Mouse (Mus musculus) neutrophil, adult 5-6 weeks (primary cell): ENCODE measurements around the gene Atxn10. TPM values are rescaled to one million over a fixed set of nuclear protein-coding genes. Genes with fewer than 3 reads are reported as not detected.
"Not testable (repeated sequence)": the region's sequence is repeated elsewhere in the genome, so short reads cannot be mapped to it uniquely, and the experiment has no call there.

Experiments
- ATAC-seq: fragments of 151-379, 151-347 bp; 2 replicates; pipeline ENCODE4 v1.8.0; 2017; ENCODE audit warnings: mild to moderate bottlenecking, moderate TSS enrichment; ENCODE audit not compliant: insufficient number of reproducible peaks, poor library complexity, low FRiP score, severe bottlenecking; ENCODE audit errors: extremely low read depth
- total RNA-seq: library from RNA; stranded (forward); fragments of 200-1000 nt; gene quantifications from 2 replicates; pipeline ENCODE4 v1.2.3, GENCODE M21; 2017

Atxn10 gene
- total RNA-seq, 1 experiment from 2014 or later = 54.6 TPM

- no peak for ATAC-seq
These were observed 6.9 kb upstream of the Atxn10 start for GRCm38 (mm10) chr15:85329096-85329495.

- ATAC-seq = no peak
These were observed 6.0 kb upstream of the Atxn10 start for GRCm38 (mm10) chr15:85330024-85330423.

GRCm38 (mm10) chr15:85333511-85333910 lies 2.5 kb upstream of the Atxn10 start:
- not testable (repeated sequence) for ATAC-seq

DNA sequence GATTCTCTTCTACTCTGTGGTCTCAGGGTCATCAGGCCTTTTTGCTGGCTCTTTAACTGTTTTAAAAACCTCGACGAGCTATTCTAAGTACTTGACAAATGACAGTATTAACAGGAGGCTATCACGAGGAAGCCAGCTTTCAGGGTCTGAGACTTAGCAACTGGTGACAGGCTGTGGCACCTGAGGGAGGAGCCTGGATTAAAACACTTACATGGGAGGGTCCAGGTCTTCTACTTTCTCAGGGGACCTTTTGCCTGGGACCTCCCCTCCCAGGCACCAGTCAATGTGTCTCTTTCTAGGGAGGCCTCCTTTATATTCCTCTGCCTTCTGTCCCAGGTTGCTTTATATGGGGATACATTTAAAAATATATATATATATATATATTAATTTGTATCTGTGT lies 1.8 kb upstream of the Atxn10 start:
- no peak for ATAC-seq

DNA sequence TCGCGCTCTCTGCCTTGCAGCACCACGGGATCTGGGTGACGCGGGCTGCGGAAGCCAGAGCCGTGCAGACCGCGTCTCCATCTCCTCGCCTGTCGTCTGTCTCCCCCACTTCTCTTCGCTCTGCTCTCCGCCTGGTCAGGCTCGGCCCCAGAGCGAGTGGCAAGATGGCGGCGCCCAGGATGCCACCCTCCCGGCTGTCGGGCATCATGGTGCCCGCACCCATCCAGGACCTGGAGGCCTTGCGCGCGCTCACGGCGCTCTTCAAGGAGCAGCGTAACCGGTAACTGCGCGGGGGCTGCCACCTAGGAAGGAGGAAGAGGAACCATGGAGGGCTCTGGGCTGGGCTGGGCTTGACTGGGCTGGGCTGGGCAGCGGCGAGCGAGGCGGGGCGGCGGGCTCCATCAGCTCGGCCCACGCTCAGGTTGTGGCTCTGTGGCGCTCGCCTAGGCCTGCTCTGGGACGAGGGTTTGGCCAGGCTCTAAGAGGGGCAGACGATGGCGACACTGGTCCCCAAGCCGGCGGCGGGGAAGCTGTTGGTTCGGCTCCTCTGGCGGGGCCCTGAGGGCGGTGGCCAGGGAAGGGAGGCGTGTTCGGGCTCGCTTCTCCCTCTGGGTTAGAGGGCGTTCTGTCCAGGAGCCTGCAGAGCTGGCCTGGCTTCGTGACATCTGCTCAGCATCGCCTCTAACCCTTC lies 401 bp downstream of the Atxn10 start:
- ATAC-seq = peak; percentile 73

DNA sequence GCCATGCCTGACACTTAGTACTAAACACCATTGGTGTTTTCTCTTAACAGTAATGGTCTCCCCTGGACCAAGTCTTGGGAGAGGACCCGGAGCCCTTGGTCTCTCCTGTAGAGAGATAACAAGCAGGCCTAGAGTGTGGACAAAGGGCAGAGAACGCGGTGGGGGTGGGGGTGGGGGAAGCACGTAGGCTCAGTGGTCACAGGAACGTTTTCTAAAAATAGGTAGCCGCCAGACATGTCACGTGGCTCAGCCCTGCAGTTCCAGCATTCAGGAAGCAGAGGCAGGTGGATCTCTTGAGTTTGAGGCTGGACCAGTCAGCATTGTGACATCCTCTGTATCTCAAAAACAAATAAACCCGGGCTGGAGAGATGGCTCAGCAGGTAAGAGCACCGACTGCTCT lies 1.2 kb downstream of the Atxn10 start:
- no peak for ATAC-seq

DNA sequence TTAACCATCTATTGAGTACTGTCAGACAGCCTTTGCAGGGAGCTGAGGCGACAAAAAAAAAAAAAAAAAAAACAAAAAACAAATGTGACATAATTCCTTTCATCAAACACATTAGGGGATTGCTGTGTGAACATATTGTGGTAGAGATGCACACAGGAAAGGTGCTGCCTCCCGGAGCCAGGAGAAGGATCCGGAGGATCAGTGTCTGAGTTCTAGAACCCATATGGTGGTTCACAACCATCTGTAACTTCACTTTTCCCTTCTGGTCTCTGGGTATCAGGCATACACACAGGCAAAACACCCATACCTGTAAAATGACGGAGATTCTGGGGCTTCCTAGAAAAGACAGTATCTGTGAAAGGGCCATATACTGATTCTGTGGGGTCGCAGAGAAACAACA lies 1.9 kb downstream of the Atxn10 start:
- no peak for ATAC-seq

DNA sequence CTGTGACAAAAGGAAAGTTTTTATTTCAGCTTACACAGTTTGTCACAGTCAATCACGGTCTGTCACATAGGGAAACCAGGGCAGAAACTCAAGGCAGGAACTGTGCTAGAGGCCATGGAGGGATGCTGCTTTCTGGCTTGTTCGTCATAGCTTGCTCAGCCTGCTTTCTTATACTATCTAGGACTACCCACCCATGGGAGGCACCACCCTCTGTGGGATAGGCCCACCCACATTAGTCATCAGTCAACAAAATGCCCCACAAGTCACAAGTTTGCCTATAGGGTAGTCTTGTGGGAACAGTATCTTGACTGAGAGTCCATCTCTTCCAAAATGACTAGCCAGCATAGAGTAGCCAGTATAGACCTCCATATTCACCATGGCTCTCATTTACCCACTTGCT lies 6.2 kb downstream of the Atxn10 start:
- no peak for ATAC-seq

DNA sequence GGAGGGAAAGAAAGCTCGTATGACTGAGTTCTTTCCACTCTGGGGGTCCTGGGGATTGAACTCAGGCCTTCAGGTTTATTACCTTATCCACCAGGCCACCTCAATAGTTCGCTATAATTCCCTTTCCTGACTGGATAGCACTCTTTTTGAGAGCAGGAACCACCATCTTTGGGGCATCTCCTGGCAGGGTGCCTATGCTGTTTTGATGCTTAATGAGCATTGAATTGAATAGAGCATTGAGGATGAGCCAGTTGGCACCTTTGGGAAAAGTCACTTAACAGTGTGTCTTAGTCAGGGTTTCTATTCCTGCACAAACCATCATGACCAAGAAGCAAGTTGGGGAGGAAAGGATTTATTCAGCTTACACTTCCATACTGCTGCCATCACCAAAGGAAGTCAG lies 8.6 kb downstream of the Atxn10 start:
- no peak for ATAC-seq

DNA sequence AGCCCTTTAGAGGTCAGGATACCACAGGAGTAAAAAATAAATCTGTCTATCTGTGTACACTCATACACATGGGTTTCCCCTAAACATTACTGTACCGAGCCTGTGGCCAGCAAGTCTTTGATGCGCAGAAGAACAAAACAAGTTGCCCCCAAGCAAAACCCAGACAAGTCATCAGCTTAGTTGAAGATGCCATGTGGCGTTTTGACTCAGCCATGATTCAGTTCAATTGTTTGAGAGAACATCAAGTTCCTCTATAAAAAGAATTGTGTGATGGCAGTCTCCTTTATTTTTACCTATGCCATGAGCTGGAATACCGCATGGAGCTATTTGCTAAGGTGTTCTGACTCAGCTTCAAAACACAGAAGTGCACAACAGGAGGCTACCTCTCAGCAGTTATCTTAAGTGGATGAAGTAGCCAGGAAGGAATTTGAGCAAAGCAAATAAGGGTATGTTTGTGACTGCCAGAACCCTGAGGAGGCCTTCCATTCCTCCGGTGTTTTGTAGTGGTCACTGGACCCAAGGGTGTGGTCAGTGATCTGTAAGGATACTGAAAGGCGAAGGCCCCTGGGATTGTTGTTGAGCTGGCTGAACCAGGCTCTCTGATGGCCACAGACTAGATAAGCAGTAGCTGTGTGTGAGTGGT lies 11.1 kb downstream of the Atxn10 start:
- ATAC-seq = no peak

GRCm38 (mm10) chr15:85350144-85350543 lies 14.1 kb downstream of the Atxn10 start:
- no peak for ATAC-seq

DNA sequence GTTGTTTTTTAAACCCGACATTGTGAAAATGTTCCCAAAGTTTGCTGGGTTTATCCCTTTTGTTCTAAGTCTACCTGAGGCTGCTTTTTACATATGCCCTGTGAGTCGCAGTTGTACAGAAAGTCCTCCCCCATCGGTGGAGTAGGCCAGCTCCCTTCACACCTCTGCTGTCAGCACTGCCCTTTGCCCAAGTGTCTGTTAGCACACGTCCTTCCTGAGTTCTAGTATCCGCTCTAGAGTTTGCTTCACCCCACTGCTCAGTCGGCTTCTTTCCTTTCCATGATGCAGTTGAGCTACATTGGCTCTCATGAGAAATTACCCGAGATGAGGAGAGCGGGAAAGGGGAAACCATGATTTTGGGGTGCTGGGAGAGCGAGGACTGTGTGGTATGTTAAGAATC lies 18.0 kb downstream of the Atxn10 start:
- no peak for ATAC-seq

- no peak for ATAC-seq
These were observed 20.1 kb downstream of the Atxn10 start for GRCm38 (mm10) chr15:85356112-85356511.

DNA sequence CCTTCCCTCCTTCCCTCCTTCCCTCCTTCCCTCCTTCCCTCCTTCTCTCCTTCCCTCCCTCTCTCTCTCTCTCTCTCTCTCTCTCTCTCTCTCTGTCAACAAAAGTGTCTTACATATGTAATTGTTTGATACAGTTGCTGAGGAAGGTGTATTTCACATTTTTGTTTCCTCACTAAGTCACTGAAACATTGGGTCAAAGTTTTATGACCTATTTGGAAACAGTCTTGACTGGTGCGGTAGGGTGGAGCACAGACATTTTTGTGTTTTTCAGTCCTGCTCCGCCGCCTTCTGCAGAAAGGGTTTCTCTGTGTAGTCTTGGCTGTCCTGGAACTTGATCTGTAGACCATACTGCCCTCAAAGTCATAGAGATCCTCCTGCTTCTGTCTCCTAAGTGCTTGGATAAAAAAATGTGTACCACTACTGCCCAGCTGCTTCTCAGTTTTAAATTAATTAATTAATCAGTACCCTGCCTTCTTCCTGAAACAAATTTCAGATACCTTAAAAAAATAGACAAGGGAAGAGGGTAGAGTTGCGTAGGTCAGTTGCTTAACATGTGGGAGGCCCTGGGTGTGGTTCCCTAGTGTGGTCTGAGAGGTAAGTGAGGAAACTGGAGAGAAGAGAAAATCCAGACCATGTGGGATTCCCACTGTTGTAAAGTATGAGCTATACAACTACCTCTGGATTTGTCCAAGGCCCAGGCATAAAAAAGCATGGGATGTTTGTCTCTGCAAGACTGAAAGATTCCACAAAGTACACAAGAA lies 21.6 kb downstream of the Atxn10 start:
- no peak for ATAC-seq

DNA sequence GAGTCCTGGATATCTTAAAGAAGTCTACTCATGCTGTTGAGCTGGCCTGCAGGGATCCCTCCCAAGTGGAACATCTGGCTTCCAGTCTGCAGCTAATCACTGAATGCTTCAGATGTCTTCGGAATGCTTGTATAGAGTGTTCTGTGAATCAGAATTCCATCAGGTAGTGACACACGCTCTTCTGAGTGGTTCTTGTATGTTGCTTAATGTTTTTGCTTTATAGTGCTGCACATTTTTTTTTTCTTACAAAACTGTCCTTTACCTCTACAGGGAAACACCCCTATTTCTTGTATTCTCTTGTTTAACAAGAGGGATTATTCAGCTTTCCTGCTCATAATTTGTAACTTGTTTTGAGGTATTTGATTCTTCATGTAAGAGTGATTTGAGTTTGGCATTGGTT lies 23.4 kb downstream of the Atxn10 start:
- no peak for ATAC-seq

DNA sequence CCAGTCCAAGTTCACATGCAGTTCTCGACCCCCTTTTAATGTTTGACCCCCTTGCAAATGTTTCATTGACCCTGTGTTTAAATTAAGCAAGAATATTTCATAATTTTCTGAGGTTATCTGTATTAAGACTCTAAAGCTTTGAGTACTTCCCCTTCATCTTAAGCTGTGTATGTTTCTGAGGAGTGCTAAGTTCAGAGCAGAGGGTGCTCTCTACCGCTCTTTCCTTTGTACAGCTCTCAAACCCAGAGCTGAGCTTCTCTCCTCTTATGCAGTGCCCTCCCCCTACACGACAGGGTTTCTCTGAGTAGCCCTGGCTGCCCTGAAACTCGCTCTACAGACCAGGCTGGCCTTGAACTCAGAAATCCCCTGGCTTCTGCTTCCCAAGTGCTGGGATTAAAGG lies 23.9 kb downstream of the Atxn10 start:
- ATAC-seq = no peak

- no peak for ATAC-seq
These were observed 28.3 kb downstream of the Atxn10 start for GRCm38 (mm10) chr15:85364366-85364765.

- no peak for ATAC-seq
These were observed 30.9 kb downstream of the Atxn10 start for GRCm38 (mm10) chr15:85366938-85367337.

- ATAC-seq = no peak
These were observed 33.7 kb downstream of the Atxn10 start for GRCm38 (mm10) chr15:85369765-85370164.

DNA sequence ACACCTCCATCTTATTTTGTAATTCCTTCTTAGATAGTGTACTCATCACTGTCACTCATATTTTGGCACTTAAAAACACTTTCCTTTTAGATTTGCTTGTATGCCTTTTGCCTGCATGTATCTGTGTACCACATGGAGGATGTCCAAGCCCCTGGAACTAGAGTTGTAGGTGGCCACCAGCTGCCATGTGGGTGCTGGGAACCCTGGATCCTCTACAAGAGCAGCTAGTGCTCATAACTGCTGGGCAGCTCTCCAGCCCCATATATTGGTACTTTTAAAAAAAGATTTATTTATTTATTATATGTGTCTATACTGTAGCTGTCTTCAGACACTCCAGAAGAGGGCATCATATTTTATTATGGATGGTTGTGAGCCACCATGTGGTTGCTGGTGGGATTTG lies 37.1 kb downstream of the Atxn10 start:
- ATAC-seq = no peak
